Mouse (Mus musculus) heart, adult 2 months (tissue): Measurements from ENCODE around the gene Ttc23l. TPM values are rescaled to one million over a fixed set of nuclear protein-coding genes. Genes with fewer than 3 reads are reported as not detected.

ENCODE experiments used
- DNase-seq, 2 experiments: peaks; one replicate each; pipeline ENCODE4 v3.0.0; 2021
- H3K27ac ChIP-seq: fragments of 200-600 bp; 2 replicates; pipeline ENCODE4 v1.8.1; 2022
- H3K27me3 ChIP-seq: fragments of 200-500 bp; 2 replicates; pipeline ENCODE4 v1.6.1; 2012; ENCODE audit warnings: mild to moderate bottlenecking, low read length, inconsistent platforms, mixed read lengths; ENCODE audit not compliant: control insufficient read depth, insufficient read depth
- H3K36me3 ChIP-seq: fragments of 200-500 bp; 2 replicates; pipeline ENCODE4 v1.6.1; 2012; ENCODE audit warnings: low read length, inconsistent platforms; ENCODE audit not compliant: control insufficient read depth, insufficient read depth
- H3K4me1 ChIP-seq: fragments of 200-500 bp; 2 replicates; pipeline ENCODE4 v1.6.1; 2011; ENCODE audit warnings: low read length; ENCODE audit not compliant: control insufficient read depth, insufficient read depth
- H3K4me3 ChIP-seq: fragments of 200-600 bp; 2 replicates; pipeline ENCODE4 v1.8.1; 2022
- H3K79me2 ChIP-seq: fragments of 200-500 bp; replicated peaks from 2 replicates; pipeline ENCODE4 v1.6.1; 2012; ENCODE audit warnings: mild to moderate bottlenecking, inconsistent platforms, low read length, moderate library complexity, mixed read lengths; ENCODE audit not compliant: control insufficient read depth, insufficient read depth
- H3K9ac ChIP-seq: fragments of 200-500 bp; 2 replicates; pipeline ENCODE4 v1.6.1; 2012; ENCODE audit warnings: low read depth, mild to moderate bottlenecking, control low read depth, inconsistent platforms, low read length, mixed read lengths
- CTCF ChIP-seq: fragments of 200-600 bp; IDR thresholded peaks from 2 replicates; pipeline ENCODE4 v1.8.1; 2022; ENCODE audit warnings: antibody characterized with exemption, mild to moderate bottlenecking, moderate library complexity
- EP300 ChIP-seq: fragments of 200-500 bp; IDR thresholded peaks from 2 replicates; pipeline ENCODE4 v1.6.1; 2011; ENCODE audit warnings: low read depth, low read length, control low read depth; ENCODE audit not compliant: insufficient read depth
- POLR2A ChIP-seq: fragments of 200-500 bp; IDR thresholded peaks from 2 replicates; pipeline ENCODE4 v1.6.1; 2011; ENCODE audit warnings: mild to moderate bottlenecking, low read depth, low read length, control low read depth; ENCODE audit not compliant: insufficient read depth
- WGBS: fragments of 180-500 bp; shearing (Covaris S2); methylation state at CpG from one replicate; pipeline ENCODE4 v1.1.7; 2018; 5-methylcytosine and 5-hydroxymethylcytosine counted together
- intact Hi-C: fragments of 180-260 bp; cut with DNase I; formaldehyde crosslinking; loops from one replicate; pipeline ENCODE4 v1.15.1; 2025
- polyA plus RNA-seq: library from polyadenylated mRNA; depleted of rRNA; stranded (reverse); fragments of >200 nt; gene quantifications from 2 replicates; pipeline ENCODE4 v1.2.3, GENCODE M21; 2012
- total RNA-seq, 2 experiments: library from RNA; stranded (reverse); gene quantifications; 2 replicates each; pipeline ENCODE4 v1.2.3; 2021

Gene Ttc23l
- total and polyA plus RNA-seq, 3 experiments: 0.12 TPM; not detected in 2

DNA sequence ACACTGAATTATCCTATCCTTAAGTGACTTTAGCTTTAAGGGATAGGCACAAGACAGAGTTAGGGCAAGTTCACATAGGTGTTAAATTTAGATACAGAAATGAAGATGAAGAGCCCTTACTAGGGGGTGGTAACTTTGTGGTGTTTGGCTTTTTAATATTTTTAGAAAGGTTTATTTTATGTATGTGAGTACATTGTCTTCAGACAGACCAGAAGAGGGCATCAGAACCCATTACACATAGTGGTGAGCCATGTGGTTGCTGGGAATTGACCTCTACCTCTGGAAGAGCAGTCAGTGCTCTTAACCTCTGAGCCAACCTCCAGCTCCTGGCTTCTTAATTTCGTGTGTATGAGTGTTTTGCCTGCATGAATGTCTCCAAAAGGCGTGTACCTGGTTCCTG, 71.2 kb downstream of the Ttc23l start:
- no peak overlapping the region for H3K27ac ChIP-seq
- peaks cover 1% of the 10 kb centered on the region; the same call in 1 of the 2 replicates for H3K4me1 ChIP-seq
- intact Hi-C loops: loop anchor here (5.0 to 10.0 kb wide), 2 partner anchors 495 to 908 kb away; partner anchors contain the start of genes Amacr and Tars
- no peak for DNase-seq
- H3K9ac ChIP-seq: no peak overlapping the region
- H3K79me2 ChIP-seq: no peaks in the 10 kb centered on the region
- 58% methylated on average over 2 of the region's 2 CpGs for WGBS
- no peaks in the 10 kb centered on the region for H3K27me3 ChIP-seq
- H3K4me3 ChIP-seq: no peak overlapping the region
- no peak for TF ChIP-seq EP300
- TF ChIP-seq CTCF: peak; percentile 22
- peaks cover 9% of the 10 kb centered on the region for H3K36me3 ChIP-seq

DNA sequence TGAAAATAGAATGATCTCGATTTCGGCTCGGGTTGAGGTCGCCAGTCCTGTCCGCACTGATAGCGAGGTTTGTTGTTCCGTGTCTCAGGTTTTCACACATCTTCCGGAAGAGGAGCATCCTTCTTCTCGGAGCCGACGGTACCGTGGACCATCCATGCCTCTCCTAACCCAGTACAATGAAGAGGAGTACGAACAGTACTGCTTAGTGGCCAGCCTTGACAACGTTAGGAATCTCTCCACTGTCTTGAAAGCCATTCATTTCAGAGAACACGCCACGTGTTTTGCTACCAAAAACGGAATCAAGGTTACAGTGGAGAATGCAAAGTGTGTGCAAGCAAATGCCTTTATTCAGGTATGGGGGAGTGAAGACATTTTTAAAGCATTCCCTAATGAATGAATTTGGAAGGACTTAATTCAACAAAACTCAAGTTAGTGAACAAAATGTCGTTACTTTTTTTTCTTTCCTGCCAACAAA, 72.1 kb downstream of the Ttc23l start:
- H3K36me3 ChIP-seq: peaks cover 9% of the 10 kb centered on the region
- no peaks in the 10 kb centered on the region for H3K27me3 ChIP-seq
- H3K4me3 ChIP-seq: peak overlapping the region; percentile 97
- peak overlapping the region; percentile 74 for H3K9ac ChIP-seq
- no peaks in the 10 kb centered on the region for H3K79me2 ChIP-seq
- WGBS: under 1% methylated on average over 18 of the region's 18 CpGs
- TF ChIP-seq POLR2A (no peak), EP300 (no peak), CTCF (no peak)
- intact Hi-C loops: loop anchor here (5.0 to 10.0 kb wide), 2 partner anchors 496 to 908 kb away; partner anchors contain the start of genes Amacr and Tars
- H3K4me1 ChIP-seq: peaks cover 1% of the 10 kb centered on the region; the same call in 1 of the 2 replicates
- H3K27ac ChIP-seq: peak overlapping the region; percentile 78
- no peak for DNase-seq

DNA sequence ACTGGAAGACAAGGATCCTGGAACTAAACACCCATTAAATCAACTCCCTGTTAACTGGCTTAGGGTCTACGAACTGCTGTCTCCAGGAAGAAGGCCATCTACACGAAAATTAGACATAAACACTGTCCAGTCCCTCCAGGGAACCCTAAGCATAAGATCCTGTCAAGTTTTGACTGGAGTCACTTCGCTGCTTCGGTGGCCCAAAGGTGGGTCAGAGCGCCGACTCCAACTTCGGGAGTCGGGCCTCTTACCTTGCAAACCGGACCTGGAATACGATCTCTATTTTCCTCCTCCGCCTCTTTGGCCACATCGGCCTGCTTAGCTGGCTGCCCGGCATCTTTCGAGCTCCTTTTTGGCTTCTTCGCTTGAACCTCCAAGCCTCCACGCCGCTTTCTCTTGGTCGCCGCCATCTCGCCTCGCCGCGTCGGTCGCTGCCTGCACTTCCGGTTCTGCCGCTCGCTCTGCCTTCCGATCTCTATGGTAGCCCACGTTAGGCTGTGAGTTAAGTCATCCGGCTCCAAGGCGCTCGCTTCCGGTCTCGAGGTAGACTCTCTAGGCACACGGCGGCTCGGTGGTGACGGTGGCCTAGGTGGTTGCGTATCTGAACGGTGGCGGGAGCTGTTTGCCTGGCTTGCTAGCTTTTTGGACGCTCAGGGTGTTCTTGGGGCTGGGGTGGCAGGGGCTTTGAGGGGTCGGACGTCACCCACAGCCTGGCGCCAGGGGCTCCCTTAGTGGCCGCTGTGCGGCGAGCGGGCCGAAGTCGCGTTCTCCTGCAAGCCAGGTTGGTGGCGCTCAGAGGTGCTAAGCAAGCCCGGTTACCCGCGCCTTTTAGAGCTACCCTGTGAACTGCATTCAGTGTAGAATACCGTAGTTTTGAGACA, 72.7 kb downstream of the Ttc23l start, which contains the start of the genes Brix1 and Rad1:
Gene Brix1, minus strand, starts transcription at position 464 of the 881 bp plus-strand sequence.
Gene Rad1, plus strand, starts transcription at position 535 of the 881 bp plus-strand sequence.
- Histone ChIP-seq H3K4me1 (peaks cover 1% of the 10 kb centered on the region; the same call in 1 of the 2 replicates), H3K36me3 (peaks cover 9% of the 10 kb centered on the region), H3K79me2 (no peaks in the 10 kb centered on the region), H3K27me3 (no peaks in the 10 kb centered on the region), H3K4me3 (peak within 1 kb of the TSS; percentile 97), H3K27ac (peak within 1 kb of the TSS; percentile 84), H3K9ac (peak within 1 kb of the TSS; percentile 86)
- DNase-seq: peak; percentile 95
- intact Hi-C loops: loop anchor here (1.0 to 10.0 kb wide), 3 partner anchors 15 to 909 kb away; partner anchors contain the start of genes Amacr, Dnajc21 and Tars
- TF ChIP-seq POLR2A (peak; percentile 86), CTCF (peak; percentile 10; the same call in 1 of the 2 replicates), EP300 (peak; percentile 82)
- under 1% methylated on average over 58 of the region's 58 CpGs for WGBS

DNA sequence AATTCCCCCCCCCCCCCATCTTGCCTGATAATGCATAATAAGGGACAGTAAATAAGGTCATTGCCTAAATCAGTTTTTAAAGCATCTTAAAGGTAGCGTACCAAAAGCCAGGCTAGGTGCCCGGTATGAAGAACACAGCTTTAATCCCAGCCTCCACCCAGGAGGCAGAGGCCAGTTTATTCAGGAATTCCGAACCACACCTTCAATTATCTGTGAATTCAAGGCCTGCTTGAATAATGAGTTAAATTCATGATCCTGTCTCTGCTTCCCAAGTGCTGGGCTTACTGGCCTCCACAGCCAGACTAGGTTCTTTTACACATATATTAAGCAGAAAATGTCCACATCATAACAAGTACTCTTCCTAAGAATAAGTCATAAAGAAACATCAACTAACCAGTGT, 87.5 kb downstream of the Ttc23l start:
- Histone ChIP-seq H3K27me3 (no peaks in the 10 kb centered on the region), H3K9ac (peak overlapping the region; percentile 70; the same call in 1 of the 2 replicates), H3K79me2 (peaks cover 4% of the 10 kb centered on the region), H3K4me1 (peaks cover 1% of the 10 kb centered on the region), H3K36me3 (no peaks in the 10 kb centered on the region), H3K4me3 (peak overlapping the region; percentile 70), H3K27ac (peak overlapping the region; percentile 72)
- 15% methylated on average over 3 of the region's 3 CpGs for WGBS
- TF ChIP-seq POLR2A (no peak), CTCF (no peak), EP300 (no peak)
- no peak for DNase-seq
- intact Hi-C loops: loop anchor here (1.0 to 5.0 kb wide), 2 partner anchors 14 to 511 kb away; partner anchors contain the start of genes Amacr and Brix1

DNA sequence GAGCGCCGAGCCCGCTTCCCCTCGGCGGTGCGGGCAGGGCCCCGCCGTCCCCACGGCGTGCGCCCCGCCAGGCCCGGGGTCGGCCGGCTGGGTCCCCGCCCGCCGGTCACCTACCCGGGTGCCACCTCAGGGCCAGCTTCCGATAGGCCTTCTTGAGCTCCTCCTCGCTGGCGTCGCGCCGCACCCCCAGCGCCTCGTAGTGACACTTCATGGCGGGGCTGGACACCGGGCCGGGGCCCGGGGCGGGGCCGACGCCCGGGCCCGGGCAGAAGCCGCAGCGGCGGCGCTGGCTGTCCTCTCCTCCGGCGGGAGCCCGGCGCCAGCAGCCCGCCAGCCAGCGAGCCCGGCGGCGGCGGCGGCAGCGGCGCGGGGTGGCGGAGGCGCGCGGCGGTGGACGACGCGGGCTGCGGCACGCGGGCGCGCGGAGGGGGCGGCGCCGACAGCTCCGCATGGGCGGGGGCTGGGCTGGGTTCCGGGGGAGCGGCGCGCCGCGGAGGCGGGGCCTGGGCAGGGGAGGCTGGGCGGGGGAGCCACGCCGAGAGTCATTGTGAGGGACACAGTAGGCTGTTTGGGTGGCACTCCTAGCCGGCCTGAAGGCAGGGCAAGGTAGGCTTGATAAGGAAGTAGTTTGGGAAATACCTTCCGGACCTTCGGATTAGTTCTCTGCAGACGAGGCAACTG, 88.2 kb downstream of the Ttc23l start, which contains the start of gene Dnajc21:
Gene Dnajc21, minus strand, starts transcription at position 366 of the 681 bp plus-strand sequence.
- no peaks in the 10 kb centered on the region for H3K36me3 ChIP-seq
- TF ChIP-seq POLR2A: peak; percentile 69; the same call in 1 of the 2 replicates
- no peak for TF ChIP-seq EP300
- peak within 1 kb of the TSS; percentile 70 for H3K4me3 ChIP-seq
- WGBS: 12% methylated on average over 81 of the region's 87 CpGs
- intact Hi-C loops: loop anchor here (1.0 to 5.0 kb wide), 2 partner anchors 15 to 512 kb away; partner anchors contain the start of genes Amacr and Brix1
- peaks cover 4% of the 10 kb centered on the region for H3K79me2 ChIP-seq
- peak within 1 kb of the TSS; percentile 88 for H3K9ac ChIP-seq
- H3K27me3 ChIP-seq: no peaks in the 10 kb centered on the region
- peaks cover 1% of the 10 kb centered on the region for H3K4me1 ChIP-seq
- peak; percentile 88 to 93 for DNase-seq
- peak within 1 kb of the TSS; percentile 72 for H3K27ac ChIP-seq
